Mouse (Mus musculus) MEL (cell line): ENCODE measurements around the gene Cyren. TPM values are rescaled to one million over a fixed set of nuclear protein-coding genes. Genes with fewer than 3 reads are reported as not detected.
A peak's percentile ranks its signal among the peaks of the same experiment; 100 is the strongest.

Experiments used
- DNase-seq: peaks from one replicate; pipeline ENCODE4 v3.0.0; 2011; ENCODE audit warnings: low read depth, low spot score
- H3K27ac ChIP-seq: 2 replicates; pipeline ENCODE4 v1.5.1; 2012; ENCODE audit warnings: low read depth, mild to moderate bottlenecking, control low read depth, low read length, moderate library complexity; ENCODE audit not compliant: control insufficient read depth
- H3K27me3 ChIP-seq, 2 experiments: fragments of 150-350 bp in 1 of 2; sonication (generic) in 1 of 2; 2 replicates each; pipeline ENCODE4 v1.6.1; 2012; ENCODE audit warnings: low read length in 2 of 2, mild to moderate bottlenecking in 2 of 2, improper control_type of control experiment in 1 of 2, moderate library complexity in 1 of 2; ENCODE audit not compliant: insufficient read depth in 2 of 2, control insufficient read depth in 1 of 2
- H3K36me3 ChIP-seq, 2 experiments: 2 replicates each; pipeline ENCODE4 v1.6.1; 2012 to 2014; ENCODE audit warnings: low read length in 2 of 2, improper control_type of control experiment in 1 of 2, inconsistent platforms in 1 of 2, mild to moderate bottlenecking in 1 of 2; ENCODE audit not compliant: insufficient read depth in 2 of 2, control insufficient read depth in 1 of 2
- H3K4me1 ChIP-seq, 2 experiments: fragments of 150-350 bp in 1 of 2; sonication (generic) in 1 of 2; 2 replicates each; pipeline ENCODE4 v1.6.1; 2012; ENCODE audit warnings: low read length in 2 of 2, improper control_type of control experiment in 1 of 2, mild to moderate bottlenecking in 1 of 2; ENCODE audit not compliant: insufficient read depth in 2 of 2, control insufficient read depth in 1 of 2
- H3K4me3 ChIP-seq, 2 experiments: fragments of 150-350 bp in 1 of 2; sonication (generic) in 1 of 2; 2 replicates each; pipeline ENCODE4 v1.5.1; 2012; ENCODE audit warnings: low read depth in 2 of 2, low read length in 2 of 2, mild to moderate bottlenecking in 2 of 2, moderate library complexity in 2 of 2, control low read depth in 1 of 2, improper control_type of control experiment in 1 of 2; ENCODE audit not compliant: control insufficient read depth in 1 of 2, insufficient read depth in 1 of 2
- H3K79me2 ChIP-seq: 2 replicates; pipeline ENCODE4 v1.6.1; 2012; ENCODE audit warnings: mild to moderate bottlenecking, low read length, moderate library complexity; ENCODE audit not compliant: control insufficient read depth, poor library complexity, insufficient read depth
- H3K9ac ChIP-seq: 2 replicates; pipeline ENCODE4 v1.6.1; 2012; ENCODE audit warnings: low read depth, mild to moderate bottlenecking, control low read depth, low read length, moderate library complexity; ENCODE audit not compliant: control insufficient read depth, poor library complexity, severe bottlenecking
- H3K9me3 ChIP-seq: fragments of 150-350 bp; sonication (generic); replicated peaks from 2 replicates; pipeline ENCODE4 v1.6.1; 2012; ENCODE audit warnings: mild to moderate bottlenecking, low read length, improper control_type of control experiment, moderate library complexity; ENCODE audit not compliant: insufficient read depth
- CHD1 ChIP-seq: IDR thresholded peaks from 2 replicates; pipeline ENCODE4 v1.6.1; 2012; ENCODE audit warnings: low read depth, mild to moderate bottlenecking, inconsistent platforms, low read length, improper control_type of control experiment
- CTCF ChIP-seq, 3 experiments: IDR thresholded peaks in 2 of 3; conservative IDR thresholded peaks in 1 of 3; 2 replicates each; pipeline ENCODE4 v1.5.1; 2011 to 2012; ENCODE audit warnings: low read length in 3 of 3, low read depth in 2 of 3, mild to moderate bottlenecking in 2 of 3, improper control_type of control experiment in 1 of 3, inconsistent platforms in 1 of 3, mixed read lengths in 1 of 3, moderate library complexity in 1 of 3; ENCODE audit not compliant: control insufficient read depth in 1 of 3, insufficient read depth in 1 of 3, poor library complexity in 1 of 3, severe bottlenecking in 1 of 3
- ELF1 ChIP-seq: IDR thresholded peaks from 2 replicates; pipeline ENCODE4 v1.6.1; 2014; ENCODE audit warnings: low read depth, mild to moderate bottlenecking, inconsistent platforms, low read length, improper control_type of control experiment, moderate library complexity
- EP300 ChIP-seq, 2 experiments: IDR thresholded peaks; 2 replicates each; pipeline ENCODE4 v1.6.1; 2011; ENCODE audit warnings: improper control_type of control experiment in 2 of 2, low read length in 2 of 2, low read depth in 1 of 2, mild to moderate bottlenecking in 1 of 2
- GABPA ChIP-seq: IDR thresholded peaks from 2 replicates; pipeline ENCODE4 v1.6.1; 2012; ENCODE audit warnings: low read depth, mild to moderate bottlenecking, inconsistent platforms, low read length, improper control_type of control experiment, moderate library complexity
- KAT2A ChIP-seq: conservative IDR thresholded peaks from 2 replicates; pipeline ENCODE4 v1.6.1; 2012; ENCODE audit warnings: low read depth, low read length, improper control_type of control experiment, inconsistent platforms
- MAFK ChIP-seq: IDR thresholded peaks from 2 replicates; pipeline ENCODE4 v1.6.1; 2011; ENCODE audit warnings: low read depth, mild to moderate bottlenecking, low read length, improper control_type of control experiment, borderline replicate concordance
- MAX ChIP-seq: IDR thresholded peaks from 2 replicates; pipeline ENCODE4 v1.6.1; 2011; ENCODE audit warnings: low read length, improper control_type of control experiment
- MAZ ChIP-seq: IDR thresholded peaks from 2 replicates; pipeline ENCODE4 v1.6.1; 2012; ENCODE audit warnings: low read depth, mild to moderate bottlenecking, inconsistent platforms, low read length, improper control_type of control experiment
- MEF2A ChIP-seq: IDR thresholded peaks from 2 replicates; pipeline ENCODE4 v1.6.1; 2014; ENCODE audit warnings: low read depth, mild to moderate bottlenecking, inconsistent platforms, low read length, improper control_type of control experiment; ENCODE audit not compliant: poor library complexity, insufficient replicate concordance, severe bottlenecking; ENCODE audit errors: extremely low read depth
- MXI1 ChIP-seq: IDR thresholded peaks from 2 replicates; pipeline ENCODE4 v1.6.1; 2011; ENCODE audit warnings: mild to moderate bottlenecking, low read depth, low read length, improper control_type of control experiment
- MYB ChIP-seq: IDR thresholded peaks from 2 replicates; pipeline ENCODE4 v1.6.1; 2011; ENCODE audit warnings: mild to moderate bottlenecking, low read depth, low read length, improper control_type of control experiment
- NELFE ChIP-seq: IDR thresholded peaks from 2 replicates; pipeline ENCODE4 v1.6.1; 2011; ENCODE audit warnings: low read depth, low read length, improper control_type of control experiment
- RAD21 ChIP-seq: IDR thresholded peaks from 2 replicates; pipeline ENCODE4 v1.6.1; 2011; ENCODE audit warnings: mild to moderate bottlenecking, low read depth, low read length, improper control_type of control experiment
- TAL1 ChIP-seq: IDR thresholded peaks from 2 replicates; pipeline ENCODE4 v1.6.1; 2012; ENCODE audit warnings: mild to moderate bottlenecking, inconsistent platforms, low read length, moderate library complexity, mixed read lengths
- USF2 ChIP-seq, 2 experiments: IDR thresholded peaks; 2 replicates each; pipeline ENCODE4 v1.6.1; 2011 to 2012; ENCODE audit warnings: improper control_type of control experiment in 2 of 2, low read length in 2 of 2, borderline replicate concordance in 1 of 2, inconsistent platforms in 1 of 2, low read depth in 1 of 2, mild to moderate bottlenecking in 1 of 2; ENCODE audit not compliant: insufficient read depth in 1 of 2
- ZKSCAN1 ChIP-seq: IDR thresholded peaks from 2 replicates; pipeline ENCODE4 v1.6.1; 2012; ENCODE audit warnings: low read depth, mild to moderate bottlenecking, inconsistent platforms, low read length, improper control_type of control experiment, moderate library complexity
- polyA plus RNA-seq, 2 experiments: library from polyadenylated mRNA; stranded (reverse) in 1 of 2; unstranded in 1 of 2; fragments of >175 nt in 1 of 2; fragments of >200 nt in 1 of 2; gene quantifications; 2 replicates each; pipeline versions ENCODE4 v1.2.1 to v1.2.4; 2012; ENCODE audit warnings: low replicate concordance in 2 of 2, low read depth in 1 of 2; ENCODE audit not compliant: insufficient read length in 2 of 2, insufficient read depth in 1 of 2, missing spikeins in 1 of 2
- total RNA-seq: library from RNA; depleted of rRNA; stranded (reverse); fragments of 300-350 nt; gene quantifications from 2 replicates; pipeline ENCODE4 v1.2.3, GENCODE M21; 2012

Gene Cyren
- total and polyA plus RNA-seq, 3 experiments: 10.1 to 15.9 TPM; not detected in 1

DNA sequence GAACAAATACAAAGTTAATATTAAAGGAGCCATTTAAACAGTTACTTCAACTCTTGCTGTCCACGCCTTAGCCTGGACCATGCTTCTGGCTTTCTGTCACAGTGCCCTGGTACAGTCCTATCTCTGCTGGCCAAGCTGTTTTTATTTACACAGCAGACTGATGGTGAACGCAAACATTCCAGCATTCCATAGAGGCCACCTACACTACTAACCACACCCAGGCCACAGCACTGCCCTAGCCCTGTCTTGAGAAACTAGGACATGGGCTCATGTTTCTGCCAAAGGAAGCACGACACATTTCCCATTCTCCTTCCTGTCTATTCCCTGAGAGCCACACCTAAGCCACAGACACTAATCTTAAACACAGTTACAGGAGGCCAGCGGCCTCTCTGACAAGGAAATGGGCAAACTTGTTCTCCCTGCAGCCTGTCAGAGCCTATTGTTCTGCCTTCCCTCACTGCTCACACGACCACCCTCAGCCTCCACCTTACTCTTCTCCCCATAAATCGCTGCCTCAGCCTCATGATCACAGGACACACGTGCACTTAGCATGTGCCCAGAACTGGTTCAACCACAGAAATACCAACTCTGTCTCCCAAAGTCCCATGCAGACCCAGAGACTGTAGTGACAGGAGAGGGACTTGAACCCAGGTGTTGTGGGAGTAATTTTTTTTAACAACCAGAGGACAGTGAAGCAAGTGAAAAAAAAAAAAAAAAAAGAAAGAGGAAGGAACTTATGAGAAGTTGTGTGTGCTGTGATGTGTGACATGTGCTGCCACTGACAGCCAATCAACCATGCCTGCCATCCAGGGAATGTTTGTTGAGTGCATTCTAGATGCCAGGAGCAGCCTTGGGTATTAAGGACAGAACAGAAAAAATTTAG is 11.9 kb downstream of the Cyren start (continued):
- TF ChIP-seq CHD1 (no peak), EP300 (IDR thresholded peaks at IDR 0.05; ENCODE audit: low read depth in 1 of 2, low read length in 2 of 2) (peak in 1 of 2 experiments; percentile 6; a peak in 1 of 4 replicates), MAX (peak; percentile 79), KAT2A (no peak)
- TF ChIP-seq, all 39 proteins: peak for 9

DNA sequence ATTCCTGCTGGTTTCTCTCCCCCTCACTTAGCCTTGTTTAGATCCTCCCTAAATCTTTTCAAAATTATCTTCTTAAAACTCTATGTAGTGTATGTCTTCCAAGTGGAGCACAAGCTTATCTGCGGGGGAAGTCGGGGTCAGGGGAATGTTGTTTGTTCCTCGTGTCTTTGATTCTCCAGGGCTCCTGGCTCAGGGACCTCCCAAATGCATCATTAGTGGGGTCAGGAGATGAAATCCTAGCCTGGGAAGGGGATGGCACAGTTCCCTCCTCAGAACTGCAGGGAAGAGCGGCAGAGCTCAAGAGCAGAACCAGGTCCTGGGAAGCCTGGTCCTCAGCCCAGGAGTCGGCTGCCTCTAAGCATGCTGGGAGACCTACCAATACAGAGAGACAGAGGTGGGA is 12.6 kb downstream of the Cyren start:
- Histone ChIP-seq H3K36me3 (peaks cover 0 to 41% of the 10 kb centered on the region in 2 experiments; a peak in 2 of 4 replicates), H3K27ac (peak overlapping the region; percentile 59; the same call in 1 of the 2 replicates), H3K4me3 (no peak overlapping the region), H3K9me3 (no peaks in the 10 kb centered on the region), H3K9ac (no peak overlapping the region), H3K4me1 (peaks cover 12 to 49% of the 10 kb centered on the region in 2 experiments), H3K27me3 (no peaks in the 10 kb centered on the region), H3K79me2 (peaks cover 3% of the 10 kb centered on the region; the same call in 1 of the 2 replicates)
- DNase-seq: no peak
- no peak for TF ChIP-seq RAD21
- TF ChIP-seq MYB: no peak
- TF ChIP-seq MAFK: no peak
- TF ChIP-seq ELF1: no peak
- no peak for TF ChIP-seq KAT2A
- TF ChIP-seq GABPA: no peak
- TF ChIP-seq ZKSCAN1: no peak
- no peak for TF ChIP-seq TAL1
- TF ChIP-seq MXI1: no peak
- no peak for TF ChIP-seq USF2 (IDR thresholded peaks at IDR 0.05; ENCODE audit: borderline replicate concordance in 1 of 2, insufficient read depth in 1 of 2, low read depth in 1 of 2, low read length in 2 of 2)
- TF ChIP-seq MEF2A: no peak
- no peak for TF ChIP-seq MAZ
- no peak for TF ChIP-seq NELFE
- no peak for TF ChIP-seq CTCF (IDR thresholded peaks at IDR 0.05 in 2 of 3, conservative IDR thresholded peaks at IDR 0.05 in 1 of 3; ENCODE audit: control insufficient read depth in 1 of 3, insufficient read depth in 1 of 3, low read depth in 2 of 3, low read length in 3 of 3, poor library complexity in 1 of 3, severe bottlenecking in 1 of 3)
